Mouse (Mus musculus) liver, embryonic 13.5 days (tissue): ENCODE measurements around the gene Spp2. TPM values are rescaled to one million over a fixed set of nuclear protein-coding genes. Genes with fewer than 3 reads are reported as not detected.

Experiments used
- ATAC-seq: fragments of 200-750 bp; cut with Nextera tagmentation; 2 replicates; pipeline ENCODE4 v1.8.0; 2017; ENCODE audit warnings: low read depth, mild to moderate bottlenecking, moderate number of reproducible peaks, moderate library complexity
- DNase-seq: peaks from one replicate; pipeline ENCODE4 v3.0.0; 2022
- H3K27ac ChIP-seq: fragments of 300-500 bp; sonication (generic); 2 replicates; pipeline ENCODE4 v1.5.1; 2015; ENCODE audit warnings: moderate library complexity, mild to moderate bottlenecking, inconsistent platforms
- H3K27me3 ChIP-seq: fragments of 300-500 bp; sonication (generic); 2 replicates; pipeline ENCODE4 v1.6.1; 2015; ENCODE audit warnings: mild to moderate bottlenecking, inconsistent platforms
- H3K36me3 ChIP-seq: fragments of 300-500 bp; sonication (generic); 2 replicates; pipeline ENCODE4 v1.6.1; 2015; ENCODE audit warnings: mild to moderate bottlenecking, inconsistent platforms
- H3K4me1 ChIP-seq: fragments of 300-500 bp; sonication (generic); replicated peaks from 2 replicates; pipeline ENCODE4 v1.6.1; 2015; ENCODE audit warnings: inconsistent platforms
- H3K4me2 ChIP-seq: fragments of 300-500 bp; sonication (generic); 2 replicates; pipeline ENCODE4 v1.6.1; 2015; ENCODE audit warnings: inconsistent platforms, mild to moderate bottlenecking, moderate library complexity
- H3K4me3 ChIP-seq: fragments of 300-500 bp; sonication (generic); replicated peaks from 2 replicates; pipeline ENCODE4 v1.5.1; 2015; ENCODE audit warnings: mild to moderate bottlenecking, inconsistent platforms
- H3K9ac ChIP-seq: fragments of 300-500 bp; sonication (generic); 2 replicates; pipeline ENCODE4 v1.6.1; 2015; ENCODE audit warnings: mild to moderate bottlenecking, inconsistent platforms
- H3K9me3 ChIP-seq: fragments of 300-500 bp; sonication (generic); replicated peaks from 2 replicates; pipeline ENCODE4 v1.6.1; 2016; ENCODE audit warnings: inconsistent platforms
- WGBS: fragments of 180-500 bp; shearing (Covaris S2); methylation state at CpG from one replicate; pipeline ENCODE4 v1.1.7; 2015; ENCODE audit not compliant: insufficient replicate concordance; 5-methylcytosine and 5-hydroxymethylcytosine counted together
- polyA plus RNA-seq: library from polyadenylated mRNA; unstranded; fragments of >200 nt; fragmentation: Nextera tagmentation; extraction: Ambion mirVana; gene quantifications from 2 replicates; pipeline ENCODE4 v1.2.1, GENCODE M21; 2015

Gene Spp2
- polyA plus RNA-seq, 1 experiment from 2014 or later = 176 TPM

DNA sequence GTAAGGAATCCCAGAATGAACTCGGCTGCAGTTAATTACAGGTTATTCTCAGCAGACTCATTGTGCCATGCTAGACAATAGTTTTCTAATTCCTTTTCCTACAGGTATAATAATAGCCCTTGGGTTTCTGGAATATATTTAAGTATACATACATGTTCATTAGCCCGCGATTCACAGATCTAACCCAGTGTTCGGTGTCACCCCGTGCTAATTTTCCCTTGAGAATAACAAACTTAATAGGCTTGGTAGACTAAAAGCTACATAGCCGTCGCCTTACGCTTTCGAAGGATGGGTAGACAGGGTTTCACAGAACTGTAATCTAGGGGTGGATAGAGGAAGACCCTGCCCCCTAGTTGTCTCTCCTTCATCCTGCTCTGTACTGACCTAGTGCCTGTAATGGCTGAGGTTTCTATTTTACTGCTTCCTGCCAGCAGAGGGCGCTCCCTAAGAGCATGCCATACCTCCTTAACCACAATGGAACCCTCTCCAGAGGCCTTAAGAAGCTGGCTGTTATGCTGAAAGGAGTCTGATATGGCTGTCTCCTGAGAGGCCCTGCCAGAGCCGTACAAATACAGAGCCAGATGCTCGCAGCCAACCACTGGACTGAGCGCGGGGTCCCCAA is 49.8 kb downstream of the Spp2 start:
- H3K27me3 ChIP-seq = no peaks in the 10 kb centered on the region
- no peak overlapping the region for H3K27ac ChIP-seq
- H3K36me3 ChIP-seq = no peaks in the 10 kb centered on the region
- ATAC-seq (peak; percentile 65), DNase-seq (peak; percentile 51)
- H3K4me1 ChIP-seq = no peaks in the 10 kb centered on the region
- no peak overlapping the region for H3K4me2 ChIP-seq
- 52% methylated on average over 14 of the region's 14 CpGs for WGBS
- no peak overlapping the region for H3K4me3 ChIP-seq
- H3K9me3 ChIP-seq = no peaks in the 10 kb centered on the region
- no peak overlapping the region for H3K9ac ChIP-seq

DNA sequence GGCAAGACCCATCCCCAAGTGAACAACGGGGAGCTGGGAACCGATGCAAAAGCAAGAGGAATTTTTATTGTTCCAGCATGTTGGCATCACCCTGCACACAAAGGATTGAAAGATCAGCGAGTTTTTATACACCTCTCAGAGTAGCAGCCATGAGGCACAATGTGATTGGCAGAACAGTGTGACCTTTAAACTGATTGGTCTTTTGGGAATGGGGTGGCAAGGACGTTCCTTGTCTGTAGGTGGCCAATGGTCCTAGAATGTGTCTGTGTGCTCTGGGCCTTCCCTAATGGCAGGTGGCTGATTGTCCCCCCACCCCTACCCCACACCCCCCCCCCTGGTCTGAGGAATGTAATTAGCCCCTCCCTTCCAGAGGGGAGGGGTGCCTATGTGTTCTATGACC is 52.4 kb downstream of the Spp2 start:
- no peak overlapping the region for H3K4me3 ChIP-seq
- DNase-seq (no peak), ATAC-seq (no peak)
- H3K4me1 ChIP-seq = no peaks in the 10 kb centered on the region
- no peaks in the 10 kb centered on the region for H3K27me3 ChIP-seq
- no peak overlapping the region for H3K27ac ChIP-seq
- no peaks in the 10 kb centered on the region for H3K9me3 ChIP-seq
- 66% methylated on average over 4 of the region's 4 CpGs for WGBS
- H3K36me3 ChIP-seq = no peaks in the 10 kb centered on the region
- no peak overlapping the region for H3K4me2 ChIP-seq
- H3K9ac ChIP-seq = no peak overlapping the region

DNA sequence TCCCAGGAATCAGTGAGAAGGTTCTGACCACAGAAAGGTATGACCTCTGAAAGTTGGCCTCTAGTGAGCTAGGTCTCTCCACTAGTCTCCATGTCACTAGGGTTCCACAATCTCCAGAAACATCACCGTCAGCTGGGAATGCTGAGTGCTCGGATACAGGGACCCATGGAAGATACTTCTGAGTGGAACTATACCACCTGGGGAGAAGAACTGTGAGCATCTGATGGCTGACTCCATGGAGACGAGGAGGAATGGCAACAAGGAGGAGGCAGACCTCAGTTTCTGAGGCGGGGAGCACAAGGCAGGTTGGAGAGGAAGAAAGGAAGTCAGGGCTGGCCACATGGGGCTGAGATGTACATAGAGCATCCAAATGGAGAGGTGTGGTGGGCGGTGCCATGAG is 52.9 kb downstream of the Spp2 start:
- H3K27ac ChIP-seq = no peak overlapping the region
- no peaks in the 10 kb centered on the region for H3K4me1 ChIP-seq
- no peak overlapping the region for H3K4me2 ChIP-seq
- ATAC-seq (no peak), DNase-seq (no peak)
- 62% methylated on average over 5 of the region's 5 CpGs for WGBS
- H3K27me3 ChIP-seq = no peaks in the 10 kb centered on the region
- no peaks in the 10 kb centered on the region for H3K36me3 ChIP-seq
- no peaks in the 10 kb centered on the region for H3K9me3 ChIP-seq
- H3K9ac ChIP-seq = no peak overlapping the region
- no peak overlapping the region for H3K4me3 ChIP-seq

DNA sequence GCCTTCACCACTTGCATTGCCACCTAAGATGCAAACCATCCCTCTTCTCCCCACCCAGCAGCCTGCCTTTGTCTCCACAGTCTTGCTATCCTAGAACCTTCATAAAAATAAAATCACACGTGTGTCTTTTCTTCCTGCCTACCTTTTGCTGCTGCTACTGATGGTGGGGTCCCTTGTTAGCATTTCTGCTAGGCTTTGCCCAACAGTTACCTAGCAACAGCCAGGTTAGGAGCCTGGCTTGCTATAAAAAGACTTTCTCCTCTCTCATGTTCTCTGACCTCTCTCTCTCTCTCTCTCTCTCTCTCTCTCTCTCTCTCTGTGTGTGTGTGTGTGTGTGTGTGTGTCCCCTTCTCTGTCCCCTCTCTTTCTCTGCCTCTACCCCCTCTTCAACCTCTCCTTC is 54.3 kb downstream of the Spp2 start:
- Histone ChIP-seq H3K36me3 (no peaks in the 10 kb centered on the region), H3K4me3 (no peak overlapping the region), H3K27ac (no peak overlapping the region), H3K4me1 (no peaks in the 10 kb centered on the region; the same call in 1 of the 2 replicates), H3K4me2 (no peak overlapping the region), H3K27me3 (no peaks in the 10 kb centered on the region), H3K9me3 (no peaks in the 10 kb centered on the region), H3K9ac (no peak overlapping the region)
- ATAC-seq (no peak), DNase-seq (no peak)
- WGBS = 18% methylated on average over 1 of the region's 1 CpGs

DNA sequence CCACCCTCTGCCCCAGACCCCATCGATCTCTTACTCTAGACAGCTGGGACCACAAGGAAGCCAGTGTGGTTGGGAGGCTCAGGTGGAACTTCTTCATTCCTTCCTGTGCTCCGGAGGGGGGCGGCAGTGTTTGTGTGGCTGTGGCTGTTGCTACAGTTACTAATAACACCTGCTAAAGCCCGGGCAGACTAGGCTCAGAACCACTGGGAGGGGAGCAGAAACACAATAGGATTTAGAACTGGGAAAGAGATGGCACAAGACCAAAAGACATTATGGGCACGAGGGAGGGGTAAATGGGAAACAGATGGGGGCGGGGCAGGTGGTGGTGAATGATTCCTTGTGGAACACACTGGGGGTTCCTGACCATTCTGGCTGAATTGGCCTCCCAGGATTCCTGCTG is 55.7 kb downstream of the Spp2 start:
- no peaks in the 10 kb centered on the region for H3K9me3 ChIP-seq
- no peak overlapping the region for H3K27ac ChIP-seq
- H3K4me1 ChIP-seq = no peaks in the 10 kb centered on the region; the same call in 1 of the 2 replicates
- H3K27me3 ChIP-seq = no peaks in the 10 kb centered on the region
- no peak overlapping the region for H3K9ac ChIP-seq
- ATAC-seq (no peak), DNase-seq (no peak)
- no peak overlapping the region for H3K4me2 ChIP-seq
- no peaks in the 10 kb centered on the region for H3K36me3 ChIP-seq
- H3K4me3 ChIP-seq = no peak overlapping the region
- WGBS = 21% methylated on average over 6 of the region's 6 CpGs

DNA sequence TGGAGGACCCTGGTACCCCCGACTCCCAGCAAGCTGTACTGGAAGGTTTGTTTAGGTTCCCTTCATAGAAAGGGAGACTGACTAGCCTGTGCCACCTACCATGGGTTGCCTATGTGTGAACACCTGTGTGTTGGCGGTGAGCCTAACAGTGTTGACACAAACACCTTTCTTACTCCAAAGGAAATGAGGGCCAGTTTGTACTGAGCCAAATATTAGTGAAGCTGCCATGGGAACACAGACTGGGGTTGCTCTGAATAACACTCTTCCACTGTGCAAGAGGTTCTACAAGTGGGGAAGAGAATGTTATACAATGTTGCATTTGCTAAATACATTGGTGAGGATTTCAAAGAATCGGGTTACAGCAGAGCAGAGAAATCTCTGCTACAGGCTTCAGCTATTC is 56.5 kb downstream of the Spp2 start:
- DNase-seq = no peak
- no peak for ATAC-seq
- Histone ChIP-seq H3K4me3 (no peak overlapping the region), H3K4me1 (no peaks in the 10 kb centered on the region; the same call in 1 of the 2 replicates), H3K4me2 (no peak overlapping the region), H3K27me3 (no peaks in the 10 kb centered on the region), H3K9me3 (no peaks in the 10 kb centered on the region), H3K36me3 (no peaks in the 10 kb centered on the region), H3K9ac (no peak overlapping the region), H3K27ac (no peak overlapping the region)
- 65% methylated on average over 3 of the region's 3 CpGs for WGBS

DNA sequence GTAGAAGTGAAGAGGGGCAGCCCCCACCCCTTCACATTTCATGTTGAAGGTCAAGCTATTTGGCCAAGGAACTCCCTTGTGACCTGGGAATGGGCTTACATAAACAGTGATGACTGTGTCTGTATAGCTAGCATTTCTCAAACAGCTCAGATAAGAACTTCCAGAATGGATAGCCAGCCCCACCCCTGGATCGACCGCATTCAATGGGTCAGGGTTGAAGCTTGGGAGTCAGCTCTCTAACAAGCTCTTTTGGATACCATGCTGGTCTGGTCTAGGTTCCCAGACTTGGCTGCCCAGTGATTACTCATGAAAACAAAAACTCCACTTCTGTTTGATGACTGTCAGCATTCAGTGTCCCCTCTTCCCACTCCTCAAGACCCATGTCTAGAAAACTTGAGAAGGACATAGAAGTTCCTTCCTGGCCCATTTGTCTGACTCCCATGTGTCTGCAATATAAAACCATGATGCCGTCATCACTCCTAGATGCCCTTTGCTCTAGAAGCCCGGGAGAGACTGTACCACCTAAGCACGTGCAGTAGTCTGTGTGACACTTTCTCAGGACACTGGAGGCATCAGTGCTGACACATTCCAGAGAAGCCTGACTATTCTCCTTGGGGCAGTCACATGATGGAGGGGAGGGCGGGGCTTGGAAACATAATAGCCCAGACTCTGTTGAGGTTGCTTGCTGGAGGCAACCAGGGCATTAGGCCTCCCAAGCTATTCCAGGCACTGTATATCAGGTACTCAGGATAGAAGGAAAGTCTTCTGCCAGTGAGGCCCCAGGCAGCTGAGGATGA is 57.5 kb downstream of the Spp2 start:
- Histone ChIP-seq H3K9ac (no peak overlapping the region), H3K9me3 (no peaks in the 10 kb centered on the region), H3K4me3 (no peak overlapping the region), H3K4me1 (no peaks in the 10 kb centered on the region; the same call in 1 of the 2 replicates), H3K36me3 (no peaks in the 10 kb centered on the region), H3K27ac (no peak overlapping the region), H3K27me3 (no peaks in the 10 kb centered on the region), H3K4me2 (no peak overlapping the region)
- DNase-seq (no peak), ATAC-seq (no peak)
- WGBS = 69% methylated on average over 6 of the region's 6 CpGs

DNA sequence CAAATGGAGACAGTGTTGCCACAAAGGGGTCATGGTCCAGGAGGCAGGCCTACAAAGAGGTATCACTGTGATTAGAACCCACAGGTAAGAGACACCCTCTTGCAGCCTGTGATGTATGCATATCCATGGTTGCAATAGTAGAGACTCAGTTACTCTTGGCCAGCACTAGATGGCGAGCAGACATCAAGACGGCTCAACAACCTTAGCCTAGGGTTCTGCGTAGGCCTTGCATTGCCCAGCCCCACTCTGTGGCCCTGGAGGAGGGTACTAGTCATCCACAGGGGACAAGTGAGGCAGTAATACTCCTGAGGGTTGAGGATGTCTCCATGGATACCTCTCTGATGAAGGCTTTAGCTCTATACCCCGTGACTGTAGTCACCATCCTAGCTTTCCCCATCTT is 59.0 kb downstream of the Spp2 start:
- no peak overlapping the region for H3K9ac ChIP-seq
- no peaks in the 10 kb centered on the region for H3K27me3 ChIP-seq
- H3K4me2 ChIP-seq = no peak overlapping the region
- no peaks in the 10 kb centered on the region for H3K9me3 ChIP-seq
- H3K4me3 ChIP-seq = no peak overlapping the region
- DNase-seq (no peak), ATAC-seq (peak; percentile 29; the same call in 1 of the 2 replicates)
- H3K27ac ChIP-seq = no peak overlapping the region
- 56% methylated on average over 4 of the region's 4 CpGs for WGBS
- H3K36me3 ChIP-seq = no peaks in the 10 kb centered on the region
- no peaks in the 10 kb centered on the region; the same call in 1 of the 2 replicates for H3K4me1 ChIP-seq

DNA sequence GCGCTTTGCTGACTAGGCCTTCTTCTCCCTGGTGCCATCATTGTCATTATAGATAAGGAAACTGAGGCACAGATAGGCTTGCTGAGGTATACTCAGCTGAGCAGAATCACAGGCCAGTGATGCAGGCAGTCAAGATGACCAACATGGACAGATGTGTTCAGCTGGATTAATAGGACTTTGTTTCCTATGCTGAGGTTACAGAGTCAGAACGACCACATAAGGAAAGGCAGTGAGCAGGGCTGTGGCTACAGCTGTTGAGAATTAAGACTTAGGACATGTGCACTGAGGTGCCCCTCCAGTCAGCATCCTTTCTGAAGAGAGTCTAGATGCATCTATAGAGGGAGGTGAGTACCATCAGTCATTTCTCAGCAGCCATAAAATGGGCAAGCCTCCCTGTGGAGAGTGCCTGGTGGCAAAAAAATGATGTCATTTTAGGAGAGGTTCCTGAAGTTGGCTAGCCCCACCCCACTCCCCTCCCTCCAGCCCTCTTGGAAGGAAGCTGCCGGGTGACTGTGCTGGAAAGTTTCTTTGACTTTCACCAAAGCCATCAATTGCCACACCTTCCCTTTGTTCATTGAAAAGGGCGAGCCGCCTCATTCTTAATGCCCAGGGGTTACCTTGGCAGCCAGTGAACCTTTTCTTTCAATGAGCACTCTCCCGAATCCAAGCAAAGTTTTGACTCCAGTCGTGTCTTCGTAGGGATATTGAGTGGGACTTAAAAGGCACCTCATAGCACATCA is 59.7 kb downstream of the Spp2 start:
- Histone ChIP-seq H3K9ac (no peak overlapping the region), H3K4me1 (no peaks in the 10 kb centered on the region; the same call in 1 of the 2 replicates), H3K4me3 (no peak overlapping the region), H3K27ac (no peak overlapping the region), H3K9me3 (no peaks in the 10 kb centered on the region), H3K4me2 (no peak overlapping the region), H3K36me3 (no peaks in the 10 kb centered on the region), H3K27me3 (0 out of 2 replicates have a peak, but pooled peaks cover 2% of the 10 kb centered on the region)
- ATAC-seq (no peak), DNase-seq (no peak)
- 66% methylated on average over 8 of the region's 8 CpGs for WGBS

DNA sequence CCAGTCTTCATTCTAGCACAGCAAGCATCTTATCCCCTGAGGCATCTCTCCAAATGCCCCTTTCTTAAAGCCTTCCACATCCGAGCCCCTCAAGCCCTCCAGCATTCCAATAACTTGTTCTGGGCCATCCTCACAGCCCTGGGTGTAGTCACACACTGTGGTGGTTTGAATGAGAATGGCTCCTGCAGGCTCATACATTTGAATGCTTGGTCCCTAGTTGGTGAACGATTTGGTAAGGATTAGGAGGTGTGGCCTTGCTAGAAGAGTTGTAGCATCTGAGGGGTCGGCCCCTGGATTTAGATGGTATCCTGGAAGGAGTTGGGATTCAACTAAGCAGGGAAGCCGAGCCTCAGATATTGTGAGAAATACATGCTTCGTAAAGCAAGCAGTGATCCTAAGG is 61.1 kb downstream of the Spp2 start:
- Histone ChIP-seq H3K27me3 (0 out of 2 replicates have a peak, but pooled peaks cover 4% of the 10 kb centered on the region), H3K9me3 (no peaks in the 10 kb centered on the region), H3K4me3 (no peak overlapping the region), H3K4me2 (no peak overlapping the region), H3K4me1 (no peaks in the 10 kb centered on the region; the same call in 1 of the 2 replicates), H3K27ac (no peak overlapping the region), H3K36me3 (no peaks in the 10 kb centered on the region), H3K9ac (no peak overlapping the region)
- DNase-seq (no peak), ATAC-seq (no peak)
- WGBS = 70% methylated on average over 5 of the region's 5 CpGs

DNA sequence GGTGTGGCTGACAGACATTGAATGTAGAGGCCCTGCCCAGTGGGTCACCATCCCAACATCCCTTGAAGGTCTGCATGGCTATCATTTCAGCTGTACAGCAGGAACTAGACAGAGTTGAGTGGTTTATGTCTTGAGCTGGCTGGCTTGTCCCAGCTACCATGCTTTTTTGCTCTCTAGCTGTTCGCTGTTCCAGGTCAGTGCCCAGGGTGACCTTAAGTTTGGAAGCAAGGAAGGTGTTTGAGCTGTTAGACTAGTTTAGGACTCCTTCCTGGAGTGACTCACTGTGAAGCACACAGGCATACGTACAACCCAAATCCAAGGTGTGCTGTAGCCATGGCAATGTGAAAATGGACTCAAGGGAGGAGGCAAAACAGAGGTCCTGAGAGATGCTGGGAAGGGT is 61.6 kb downstream of the Spp2 start:
- Histone ChIP-seq H3K9ac (no peak overlapping the region), H3K36me3 (no peaks in the 10 kb centered on the region), H3K27ac (no peak overlapping the region), H3K27me3 (0 out of 2 replicates have a peak, but pooled peaks cover 4% of the 10 kb centered on the region), H3K4me3 (no peak overlapping the region), H3K4me2 (no peak overlapping the region), H3K9me3 (no peaks in the 10 kb centered on the region), H3K4me1 (no peaks in the 10 kb centered on the region; the same call in 1 of the 2 replicates)
- ATAC-seq (no peak), DNase-seq (no peak)
- WGBS = 74% methylated on average over 2 of the region's 2 CpGs
